Mouse (Mus musculus): Measurements from ENCODE around the gene Zp2.

- TF ChIP-seq POLR2A (IDR thresholded peaks at IDR 0.05; ENCODE audit: control insufficient read depth, extremely low read depth, insufficient read depth, low read length, poor library complexity): no peak
- TF ChIP-seq CTCF (IDR thresholded peaks at IDR 0.05; ENCODE audit: borderline replicate concordance, control insufficient read depth, extremely low read depth, insufficient read depth, low read length, poor library complexity): no peak
These were observed 11.8 kb upstream of the Zp2 start for GRCm38 (mm10) chr7:120156841-120157409.

Measured in thymus, adult 2 months (tissue).